Mouse (Mus musculus): ENCODE data around the gene Bod1. TPM values are rescaled to one million over a fixed set of nuclear protein-coding genes. Genes with fewer than 3 reads are reported as not detected.

The Bod1 gene
- polyA plus RNA-seq (2017; shearing (Covaris generic)) = 21.2 TPM

DNA sequence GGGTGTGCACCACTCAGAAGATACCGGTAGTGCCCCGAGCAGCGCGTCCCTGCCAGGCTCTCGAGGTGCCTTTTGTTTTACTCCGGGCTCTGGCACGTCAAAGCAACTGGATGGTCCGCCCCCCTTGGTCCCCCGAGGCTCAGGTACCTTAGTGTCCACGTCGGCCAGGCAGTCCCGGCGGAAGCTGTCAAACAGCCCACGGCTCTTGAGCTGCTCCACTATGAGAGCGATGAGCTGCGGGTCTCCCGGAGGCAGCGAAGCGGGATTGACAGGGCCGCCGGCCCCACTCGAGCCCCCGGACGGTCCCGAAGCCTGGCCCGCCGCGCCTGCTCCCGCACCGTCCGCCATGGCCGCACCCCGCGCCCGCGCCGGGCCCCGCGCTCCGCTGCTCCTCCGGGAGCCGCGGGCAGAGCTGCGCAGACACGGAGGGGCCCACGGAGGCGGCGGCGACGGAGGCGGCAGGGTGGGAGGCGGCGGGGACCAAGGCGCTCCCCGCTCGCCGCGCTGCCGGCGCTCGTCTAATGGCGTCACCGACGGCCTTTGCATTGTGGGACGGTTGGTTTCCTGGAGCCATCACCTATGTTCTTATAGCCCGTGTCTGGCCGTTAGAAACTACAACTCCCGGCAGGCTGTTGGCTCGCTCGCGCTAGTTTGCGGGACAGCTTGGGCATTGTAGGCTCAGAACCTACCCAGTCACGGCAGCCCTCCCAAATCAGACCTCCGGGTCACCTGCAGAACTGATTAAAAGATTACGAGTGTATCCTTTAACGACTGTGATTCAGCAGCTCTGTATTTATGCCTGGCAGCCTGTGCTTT lies at the start of gene Bod1:
TSS of gene Bod1 (minus strand) at position 532 of the 816 bp plus-strand sequence.

Other genes starting within 250 kb of the Bod1 start
- gene Cpeb4, start 200.3 kb upstream of the Bod1 start, polyA plus RNA-seq (2017; shearing (Covaris generic)) = 14.7 TPM

Data from effector memory CD4-positive, alpha-beta T cell, adult 7 months (primary cell).